Mouse (Mus musculus) R1 (cell line): ENCODE measurements around the gene Sstr4.

Experiments
- DNase-seq: peaks from one replicate; pipeline ENCODE4 v3.0.0-alpha.2; 2018; ENCODE audit warnings: low read depth, low spot score

The Sstr4 gene

DNA sequence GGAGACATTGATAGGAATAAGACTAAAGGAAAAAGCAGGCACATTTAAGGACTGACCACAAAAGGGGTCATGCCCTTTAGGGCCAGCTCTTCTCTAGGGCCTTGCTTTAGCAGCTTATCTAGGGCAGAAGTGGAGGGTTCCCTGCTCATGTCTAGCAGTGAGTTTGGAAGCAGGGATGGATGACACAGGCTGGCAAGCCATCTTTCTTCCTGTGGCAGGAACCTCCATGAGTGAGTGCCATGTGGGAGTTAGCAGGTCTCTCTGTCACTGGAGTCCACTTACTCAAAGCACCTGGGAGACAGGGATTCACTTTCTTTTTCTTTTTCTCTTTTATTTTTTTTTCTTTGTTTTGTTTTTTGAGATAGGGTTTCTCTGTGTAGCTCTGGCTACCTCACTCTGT, 1.3 kb upstream of the Sstr4 start:
- no peak for DNase-seq

DNA sequence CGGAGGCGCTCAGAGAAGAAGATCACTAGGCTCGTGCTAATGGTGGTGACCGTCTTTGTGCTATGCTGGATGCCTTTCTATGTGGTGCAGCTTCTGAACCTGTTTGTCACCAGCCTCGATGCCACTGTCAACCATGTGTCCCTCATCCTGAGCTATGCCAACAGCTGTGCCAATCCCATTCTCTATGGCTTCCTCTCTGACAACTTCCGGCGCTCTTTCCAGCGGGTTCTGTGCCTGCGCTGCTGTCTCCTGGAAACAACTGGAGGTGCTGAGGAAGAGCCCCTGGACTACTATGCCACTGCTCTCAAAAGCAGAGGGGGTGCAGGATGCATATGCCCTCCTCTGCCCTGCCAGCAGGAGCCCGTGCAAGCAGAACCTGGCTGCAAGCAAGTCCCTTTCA, 1.1 kb downstream of the Sstr4 start:
- no peak for DNase-seq

DNA sequence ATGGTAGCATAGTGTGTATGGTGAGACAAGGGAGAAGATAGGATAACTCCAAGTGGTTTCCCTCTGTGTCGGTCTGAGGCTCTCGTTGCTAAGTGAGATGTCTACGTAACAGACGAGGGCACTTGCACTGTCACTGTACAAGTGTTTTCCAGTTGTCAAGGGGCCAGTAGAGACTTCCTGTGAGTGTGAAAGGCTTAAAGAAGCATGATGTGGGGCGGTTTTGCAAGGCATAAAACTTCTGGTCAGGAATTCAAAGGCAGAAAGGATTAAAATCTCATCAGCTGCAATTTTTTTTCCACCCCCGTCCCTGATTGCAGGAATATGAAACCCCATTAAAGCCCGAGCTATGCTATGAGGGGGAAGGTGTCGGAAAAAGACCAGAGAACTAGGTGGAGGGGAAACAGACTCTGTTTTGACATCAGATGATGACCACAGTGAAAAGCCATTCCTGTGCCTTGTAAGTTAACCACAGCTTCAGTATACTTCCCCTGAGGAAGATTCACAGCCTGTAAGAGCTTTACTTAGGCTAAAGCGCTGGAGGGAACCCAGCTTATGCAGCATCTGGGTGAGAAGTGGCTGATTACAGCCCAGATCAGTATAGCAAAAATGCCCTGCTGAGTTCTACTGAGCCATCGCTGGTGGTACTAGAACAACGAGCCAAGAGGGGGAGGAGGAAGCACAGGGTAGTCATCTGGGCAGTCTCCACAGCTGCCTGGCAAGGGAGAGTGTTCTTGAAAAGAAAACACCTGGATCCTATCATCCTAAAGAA, 2.1 kb downstream of the Sstr4 start:
- DNase-seq = no peak

DNA sequence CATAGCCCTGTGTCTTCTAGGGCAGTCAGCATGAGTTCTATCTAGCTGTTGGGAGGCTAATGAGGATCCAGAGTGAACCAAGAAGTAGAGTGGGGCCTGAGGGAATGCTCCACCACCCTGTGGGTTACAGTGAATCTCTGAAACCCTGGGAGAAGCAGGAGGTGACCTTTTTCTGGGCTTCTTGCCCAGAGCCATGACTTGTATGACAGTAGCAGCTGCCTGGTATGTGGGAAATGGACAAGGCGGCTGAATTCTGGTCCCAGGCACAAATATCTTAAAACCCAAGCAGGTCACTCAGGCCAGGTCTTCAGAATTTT, 2.6 kb downstream of the Sstr4 start:
- DNase-seq = no peak

DNA sequence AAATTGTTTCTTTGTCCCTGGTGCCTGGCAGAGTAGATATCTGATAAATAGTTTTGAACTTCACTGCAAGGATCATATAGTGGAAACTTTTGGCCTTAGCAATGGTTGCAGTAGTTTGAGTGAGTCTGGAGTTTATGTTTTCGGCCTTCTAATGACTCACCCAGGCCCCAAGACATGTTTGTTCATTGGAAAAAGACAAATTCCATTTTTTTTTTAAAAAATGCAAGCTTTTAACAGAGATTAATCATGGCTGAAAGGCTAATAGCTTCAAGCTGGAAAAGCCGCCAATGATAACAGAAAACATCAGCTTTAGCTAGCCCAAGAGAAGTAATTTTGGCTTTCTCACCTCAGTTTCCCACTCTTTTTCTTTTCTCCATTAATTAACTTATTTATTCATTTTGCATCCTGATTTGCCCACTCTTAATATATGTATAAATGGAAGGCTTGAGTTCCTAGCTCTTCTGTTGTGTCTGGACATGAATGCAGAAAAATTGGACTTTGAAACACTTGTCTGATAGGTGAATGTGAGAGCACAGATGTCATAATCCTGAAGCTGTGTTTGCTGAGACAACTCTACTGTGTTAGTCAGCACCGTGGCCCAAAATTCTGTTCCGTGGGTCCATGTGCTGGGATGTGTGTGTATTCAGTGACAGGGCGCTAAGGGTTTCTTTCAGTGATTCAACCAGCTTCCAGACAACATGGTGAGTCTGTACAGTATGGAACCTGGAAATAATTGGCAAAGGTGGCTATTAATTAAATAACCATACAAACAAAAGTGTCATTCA, 3.9 kb downstream of the Sstr4 start:
- DNase-seq = no peak

DNA sequence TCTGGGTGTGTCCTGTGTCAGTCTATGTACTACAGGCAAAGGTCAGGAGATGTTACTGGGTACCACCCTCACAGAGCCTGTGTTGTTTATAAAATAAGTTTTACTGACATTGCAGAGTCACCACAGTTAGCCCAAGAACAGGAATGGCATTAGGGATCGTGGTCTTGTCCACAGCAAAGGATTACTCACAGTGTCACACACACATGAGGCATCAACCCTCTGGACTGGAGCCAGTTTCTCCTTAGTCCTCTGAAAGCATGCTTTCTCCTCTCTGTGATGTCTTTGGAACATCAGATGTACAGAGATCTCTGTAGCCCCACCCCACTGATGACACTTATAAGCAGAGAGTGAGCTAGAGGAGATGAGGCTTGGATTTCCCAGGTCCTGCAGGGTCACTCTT, 7.1 kb downstream of the Sstr4 start:
- DNase-seq = no peak

DNA sequence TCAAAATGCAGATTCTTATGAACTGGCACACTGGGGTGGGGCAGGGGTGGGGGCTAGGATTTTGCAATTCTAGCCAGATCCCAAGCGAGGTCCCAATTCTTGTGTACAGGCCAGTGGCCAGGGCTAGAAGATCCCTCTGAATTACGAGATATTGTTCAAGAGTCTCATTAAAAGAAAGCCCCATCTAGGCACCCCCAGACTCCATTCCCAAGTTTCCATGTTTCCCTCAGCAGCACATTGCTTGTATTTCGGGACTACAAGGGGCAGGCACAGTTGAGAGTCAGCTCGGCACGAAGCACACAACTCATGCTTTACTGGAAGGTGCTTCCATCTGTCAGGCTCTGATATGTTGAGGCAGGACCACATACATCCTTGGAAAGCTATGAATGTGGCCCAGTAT, 9.8 kb downstream of the Sstr4 start:
- no peak for DNase-seq

DNA sequence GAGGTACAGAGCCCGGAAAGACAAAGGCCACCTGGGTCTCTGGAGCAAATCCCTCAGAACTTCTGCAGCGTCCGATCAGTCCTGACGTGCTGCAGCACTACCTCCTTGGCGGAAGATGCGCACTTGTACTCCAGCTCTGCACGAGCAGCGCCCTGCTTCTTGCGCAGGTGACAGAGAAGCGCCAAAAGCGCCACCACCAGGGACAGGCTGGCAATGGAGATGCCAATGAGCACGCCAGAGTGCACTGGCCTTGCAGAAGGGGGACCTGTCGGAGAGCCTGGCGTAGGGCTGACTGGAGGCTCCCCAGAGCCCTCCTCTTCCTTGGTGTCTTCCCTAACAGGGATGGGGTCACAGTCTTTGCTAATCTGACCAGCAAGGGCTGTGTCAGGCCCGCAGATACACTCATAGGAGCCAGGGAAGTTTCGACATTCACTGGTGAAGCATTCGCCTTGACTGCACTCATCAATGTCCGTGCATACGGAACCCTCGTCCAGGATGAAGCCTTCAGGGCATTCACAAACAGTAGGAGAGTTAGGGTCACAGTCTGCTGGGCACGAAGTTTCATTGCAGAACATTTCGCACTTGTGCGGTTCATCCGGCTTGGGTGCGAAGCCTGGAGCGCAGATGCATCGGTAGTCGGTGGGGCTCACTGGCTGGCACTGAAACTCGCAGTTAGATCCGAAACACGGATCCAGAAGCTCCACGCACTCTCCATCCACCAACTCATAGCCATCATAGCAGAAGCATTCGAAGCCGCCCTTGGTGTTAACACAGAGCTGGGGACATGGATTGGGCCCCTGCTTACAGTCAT, 11.2 kb downstream of the Sstr4 start:
- peak; percentile 21 for DNase-seq

DNA sequence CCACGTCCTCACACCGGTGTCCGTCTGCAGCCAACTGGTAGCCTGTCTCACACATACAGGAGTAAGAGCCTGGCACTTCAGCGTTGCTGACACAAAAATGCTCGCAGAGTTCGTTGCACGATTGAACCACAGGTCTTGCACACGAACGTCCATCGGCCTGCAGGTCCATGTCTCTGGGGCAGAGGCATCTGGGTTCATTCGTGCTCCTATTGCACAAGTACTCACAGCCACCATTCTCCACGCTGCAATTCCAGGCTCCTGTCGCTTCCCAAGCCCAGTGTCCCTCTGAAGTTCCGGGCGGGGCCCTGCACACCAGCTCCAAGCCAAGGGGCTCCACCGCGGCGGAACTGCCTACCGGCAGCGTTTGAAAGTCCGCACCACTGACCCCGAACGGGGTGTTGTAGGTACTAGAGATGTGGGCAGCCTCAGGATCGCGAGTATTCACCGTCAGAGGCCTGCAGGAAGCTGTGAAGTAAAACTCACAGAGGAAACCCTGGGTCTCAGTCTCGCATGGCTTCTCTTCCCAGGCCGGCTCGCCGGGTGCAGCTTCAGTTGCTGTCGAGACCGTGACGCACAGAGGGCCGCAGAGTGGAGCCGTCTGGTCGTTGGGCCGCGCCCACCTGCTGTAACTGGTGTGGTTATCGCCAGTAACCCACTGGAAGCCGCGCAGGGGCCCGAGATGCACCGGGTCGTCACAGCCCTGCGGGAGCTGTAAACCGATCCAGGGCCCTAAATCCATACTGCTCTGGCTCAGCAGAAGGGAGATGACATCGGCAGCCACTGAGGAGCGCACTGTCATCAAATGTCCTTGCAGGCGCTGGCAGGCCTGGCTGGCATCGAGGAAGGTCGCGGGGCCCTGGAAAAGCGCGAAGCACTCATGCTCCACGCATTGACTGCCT, 12.1 kb downstream of the Sstr4 start:
- peak; percentile 39 for DNase-seq

DNA sequence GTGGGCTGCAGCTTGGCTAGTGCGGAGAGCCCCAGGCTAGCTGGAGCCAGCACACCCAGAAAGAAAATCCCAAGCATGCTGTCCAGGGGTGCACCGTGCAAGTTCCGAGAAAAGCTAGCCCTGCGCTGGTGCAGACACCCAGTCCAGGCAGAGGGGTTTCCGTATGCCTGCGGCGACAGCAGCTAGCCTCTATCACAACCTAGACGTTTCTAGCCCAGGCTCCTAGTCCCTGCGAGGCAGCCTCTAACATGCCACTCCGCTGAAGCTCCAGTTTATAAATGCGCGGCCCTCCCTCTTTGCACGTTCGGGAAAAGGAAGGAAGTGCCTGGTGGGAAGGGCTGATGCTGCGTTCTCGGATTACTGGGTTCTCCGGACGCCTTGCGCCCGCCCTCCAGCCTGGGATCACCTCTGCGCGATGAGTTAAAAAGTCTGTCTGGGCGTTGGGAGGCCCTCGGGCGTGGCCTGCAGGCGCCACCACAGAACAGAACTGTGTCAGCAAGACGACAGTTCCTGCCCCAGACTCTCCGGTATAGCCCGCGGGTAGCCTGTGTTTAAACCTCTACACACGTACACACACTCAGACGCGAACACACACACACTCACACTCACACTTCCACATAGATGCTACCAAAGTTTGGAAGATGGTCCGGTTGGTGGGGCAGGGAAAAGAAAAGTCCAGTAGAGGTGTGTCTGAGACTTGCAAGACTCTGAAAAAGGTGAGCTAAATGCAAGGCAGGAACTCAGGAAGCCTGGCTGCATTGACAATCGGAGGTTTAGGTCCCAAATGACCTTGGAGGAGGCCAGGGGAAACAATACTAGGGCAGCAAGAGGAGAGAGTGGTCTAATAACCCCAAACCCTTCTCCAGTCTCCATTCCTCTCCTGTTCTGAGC, 13.0 kb downstream of the Sstr4 start, which contains the start of gene Thbd:
Thbd (minus strand) TSS at position 319 of the 891 bp plus-strand sequence.
- DNase-seq = peak; percentile 71

DNA sequence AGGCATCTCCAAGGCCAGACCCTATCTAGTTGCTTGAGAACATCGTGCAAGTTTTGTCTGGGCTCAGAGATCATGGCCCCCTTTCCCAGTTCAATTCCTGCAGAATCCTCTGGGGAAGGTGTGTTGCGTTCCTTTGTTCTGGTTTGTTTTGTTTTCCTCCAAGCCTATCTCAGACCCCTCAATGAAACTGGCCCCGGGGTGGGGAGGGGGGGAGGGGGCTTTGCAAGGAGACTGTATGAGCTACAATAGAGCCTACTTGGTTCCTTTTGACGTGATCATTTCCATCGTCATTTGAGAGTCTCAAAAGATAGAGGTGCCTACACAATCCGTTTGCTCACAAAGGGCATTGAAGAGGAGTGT, 13.6 kb downstream of the Sstr4 start:
- no peak for DNase-seq

DNA sequence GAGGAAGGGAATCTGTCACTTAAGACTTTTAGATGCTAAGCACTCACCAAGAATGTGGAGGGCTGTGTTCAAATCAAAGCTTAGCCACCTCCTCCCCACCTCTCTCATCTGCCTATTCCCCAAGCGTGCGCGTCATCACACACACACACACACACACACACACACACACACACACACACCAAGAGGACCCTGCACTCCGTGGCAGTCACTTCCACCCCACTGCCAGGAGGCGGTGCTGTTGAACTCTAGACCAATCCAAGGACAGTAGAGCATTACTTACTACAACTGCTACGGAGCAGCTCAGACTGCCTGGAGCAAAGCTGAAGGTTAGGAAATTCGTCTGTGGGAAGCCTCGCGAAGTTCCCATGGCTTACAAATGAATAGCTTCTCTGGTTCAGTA, 14.0 kb downstream of the Sstr4 start:
- DNase-seq = peak; percentile 34

DNA sequence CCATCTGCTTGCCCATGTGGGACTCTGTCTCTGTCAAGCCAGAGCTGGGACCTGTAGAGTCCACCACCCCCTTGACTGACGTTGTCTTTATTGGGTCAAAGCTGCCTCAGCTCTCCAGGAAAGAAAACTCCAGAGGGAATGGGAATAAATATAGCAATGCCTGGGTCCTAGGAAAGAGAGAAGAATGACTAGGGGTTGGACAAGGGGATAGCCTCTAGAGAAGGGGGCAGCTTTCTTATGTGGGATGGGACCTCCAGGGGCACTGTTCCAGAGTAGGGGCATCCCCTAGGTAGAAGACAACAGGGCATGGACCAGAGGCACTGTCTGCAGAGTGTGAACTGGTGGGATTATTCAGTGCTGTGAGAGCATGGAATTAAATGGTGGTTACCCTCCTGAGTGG, 14.7 kb downstream of the Sstr4 start:
- no peak for DNase-seq

DNA sequence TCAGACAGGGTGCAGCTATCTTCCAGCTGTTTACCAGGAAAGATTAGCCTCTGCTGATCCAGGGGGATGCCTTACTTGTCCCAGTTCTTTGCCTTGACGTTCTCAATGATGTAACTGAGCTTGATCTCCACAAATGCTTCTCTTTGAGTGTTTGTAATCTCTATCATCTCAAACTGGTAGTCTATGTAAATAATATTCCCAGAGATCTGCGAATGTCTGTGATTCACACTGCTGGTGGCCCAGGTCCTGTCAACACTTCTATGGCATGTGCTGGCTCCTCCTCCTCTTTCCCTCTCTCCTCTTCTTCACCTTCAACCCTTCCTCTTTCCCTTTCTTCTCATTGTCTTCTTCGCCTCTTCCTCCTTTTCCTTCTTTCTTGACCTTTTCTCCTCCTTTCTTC, 24.0 kb downstream of the Sstr4 start:
- no peak for DNase-seq

DNA sequence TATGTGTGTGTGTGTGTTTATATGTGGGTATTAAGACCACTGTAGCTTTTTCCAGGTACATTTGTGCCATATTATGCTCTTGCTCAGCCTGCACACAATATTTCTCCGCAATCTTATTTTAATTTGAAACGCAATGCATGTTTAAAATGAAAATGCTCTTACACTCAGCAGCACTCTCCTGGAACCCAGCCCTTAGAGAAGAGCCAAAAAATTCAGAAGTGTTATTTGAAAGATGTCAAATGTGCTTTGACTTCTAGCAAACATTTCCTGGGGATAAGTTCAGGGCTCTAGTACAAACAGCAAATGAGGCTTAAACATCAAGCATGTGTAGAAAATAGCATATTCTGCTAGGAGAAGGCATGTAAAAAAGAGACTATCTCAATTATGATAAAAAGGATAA, 24.6 kb downstream of the Sstr4 start:
- no peak for DNase-seq

DNA sequence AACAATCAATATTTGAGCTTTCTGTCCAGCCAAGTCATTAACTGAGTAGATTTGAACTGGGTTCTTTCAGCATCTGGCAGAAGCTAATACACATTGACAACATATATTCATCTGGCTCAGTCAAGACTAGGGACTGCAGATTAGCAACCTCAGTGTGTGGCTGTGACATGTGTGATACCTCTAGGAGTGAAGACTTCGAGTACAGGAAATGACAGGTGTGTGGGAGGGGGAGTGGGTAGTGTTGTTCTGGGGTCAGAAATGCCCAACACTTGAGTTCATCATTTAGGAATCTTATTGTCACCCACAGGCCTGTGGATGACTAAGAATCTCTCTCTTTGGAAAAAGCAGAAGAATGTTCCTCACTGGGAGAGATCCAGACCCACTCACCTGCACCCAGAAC, 26.0 kb downstream of the Sstr4 start:
- DNase-seq = no peak

DNA sequence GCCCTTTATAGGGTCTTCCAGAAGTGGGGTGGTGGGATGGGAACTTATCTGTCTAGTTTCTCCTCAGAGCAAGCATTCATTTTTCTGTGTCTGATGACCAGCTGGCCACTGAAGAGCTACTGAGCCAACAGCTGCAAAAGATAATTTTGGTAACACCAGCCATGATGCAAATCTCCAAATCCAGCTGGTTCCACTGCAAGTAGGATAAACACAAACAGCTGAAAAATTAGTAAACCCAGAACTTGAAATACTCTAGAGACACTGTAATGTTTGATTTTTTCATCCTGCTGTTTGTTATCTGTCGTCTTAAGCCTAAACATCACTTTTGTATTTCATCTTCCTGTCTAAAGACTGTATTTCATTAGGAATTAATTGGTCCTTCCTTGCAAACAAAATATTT, 26.6 kb downstream of the Sstr4 start:
- DNase-seq = no peak

DNA sequence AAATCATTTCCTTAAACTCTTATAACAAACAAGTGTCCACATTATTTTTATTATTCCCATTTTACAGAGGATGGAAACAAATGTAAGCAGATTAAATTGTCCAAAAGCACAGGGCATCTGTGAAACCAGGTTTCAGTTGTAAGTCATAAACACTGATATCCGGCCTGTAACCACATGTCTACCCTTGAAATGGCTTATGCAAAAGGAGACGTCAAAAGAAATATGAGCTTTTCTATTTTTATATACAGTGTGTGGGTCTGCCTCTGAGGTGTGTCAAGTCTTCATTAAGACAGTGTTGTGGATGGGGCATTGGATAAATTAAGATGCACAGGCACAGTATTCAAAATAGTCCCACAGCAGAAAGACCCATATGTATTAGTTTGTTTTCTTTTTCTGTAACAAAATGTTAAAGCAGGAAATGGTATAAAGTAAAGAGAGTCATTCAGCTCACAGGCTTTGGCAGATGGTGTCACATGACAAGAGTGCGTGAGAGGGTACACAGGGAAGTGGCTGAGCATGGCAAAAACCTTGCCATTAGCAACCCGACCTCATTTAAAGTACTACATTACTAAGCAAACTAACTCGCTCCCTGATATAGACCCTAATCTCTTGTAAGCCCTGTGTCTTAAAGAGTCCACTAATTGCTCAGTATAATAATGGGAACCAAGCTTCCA, 30.7 kb downstream of the Sstr4 start:
- DNase-seq = no peak

DNA sequence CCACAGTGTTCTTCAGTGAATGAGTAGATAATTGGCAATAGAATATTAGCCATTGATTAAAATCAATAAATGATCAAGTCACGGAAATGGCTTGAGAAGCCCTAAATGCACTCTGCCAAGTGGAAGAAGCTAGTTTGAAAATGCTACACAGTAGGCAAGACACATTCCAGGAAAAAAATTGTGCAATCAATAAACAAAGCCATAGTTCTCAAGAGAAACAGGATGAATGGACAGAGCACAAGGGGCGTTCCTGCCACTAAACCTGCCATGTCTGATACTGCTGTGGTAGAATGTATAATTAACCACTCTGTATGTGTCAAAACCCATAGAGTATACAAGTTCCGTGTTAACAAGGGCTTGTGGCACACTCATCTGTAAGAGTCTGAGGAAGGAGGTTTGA, 32.4 kb downstream of the Sstr4 start:
- no peak for DNase-seq

DNA sequence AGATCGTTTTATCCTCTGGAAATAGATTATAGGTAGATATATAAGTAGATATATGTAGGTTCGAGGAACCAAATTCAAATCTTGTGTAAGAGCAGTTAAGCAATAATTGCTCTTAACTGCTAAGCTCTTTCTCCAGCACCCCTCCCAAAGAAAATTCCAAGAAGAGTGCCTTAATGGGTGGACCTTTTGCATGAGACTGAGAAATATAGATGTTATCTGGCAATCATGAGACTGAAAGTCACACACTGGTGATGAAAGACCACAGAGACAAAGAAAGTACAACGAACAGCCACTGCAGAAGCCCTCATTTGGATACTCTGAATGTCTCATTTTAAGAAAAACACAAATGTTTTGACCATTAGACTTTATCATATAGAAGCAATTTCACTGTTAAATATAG, 33.4 kb downstream of the Sstr4 start:
- DNase-seq = no peak
